Mouse (Mus musculus) Muller cell, postnatal 12 days (primary cell): Measurements from ENCODE around the gene Mrpl20.

Source experiments
- DNase-seq: peaks from one replicate; pipeline ENCODE4 v3.0.0-alpha.2; 2015; ENCODE audit errors: inconsistent ontology term

Mrpl20 gene

GRCm38 (mm10) chr4:155831831-155832230 lies 29.2 kb downstream of the Mrpl20 start:
- DNase-seq = no peak

GRCm38 (mm10) chr4:155832321-155832720 lies 29.6 kb downstream of the Mrpl20 start:
- no peak for DNase-seq

DNA sequence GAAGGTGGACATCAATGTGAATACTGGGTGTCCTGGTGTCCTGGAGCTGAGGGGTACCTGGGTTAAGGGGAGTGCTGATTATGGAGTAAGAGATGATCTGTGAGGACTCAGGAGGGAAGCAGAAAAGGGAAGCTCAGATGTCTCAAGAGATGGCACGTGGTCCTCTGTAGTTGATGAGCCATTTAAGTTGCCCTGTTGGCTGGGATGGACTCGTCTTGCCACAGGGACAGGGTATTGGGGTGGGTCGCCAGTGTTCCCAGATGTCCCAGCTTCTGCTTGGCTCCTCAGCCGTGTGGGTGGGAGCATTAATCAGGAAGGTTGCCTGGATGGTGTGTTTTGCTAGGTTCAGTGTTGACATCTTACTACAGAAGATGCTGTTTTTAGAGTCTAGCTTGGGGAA lies 30.6 kb downstream of the Mrpl20 start:
- no peak for DNase-seq

- peak; percentile 78 for DNase-seq
Measured at GRCm38 (mm10) chr4:155833836-155834235, 31.2 kb downstream of the Mrpl20 start.

- DNase-seq = peak; percentile 96
Measured at GRCm38 (mm10) chr4:155837404-155838010, 34.8 kb downstream of the Mrpl20 start.

DNA sequence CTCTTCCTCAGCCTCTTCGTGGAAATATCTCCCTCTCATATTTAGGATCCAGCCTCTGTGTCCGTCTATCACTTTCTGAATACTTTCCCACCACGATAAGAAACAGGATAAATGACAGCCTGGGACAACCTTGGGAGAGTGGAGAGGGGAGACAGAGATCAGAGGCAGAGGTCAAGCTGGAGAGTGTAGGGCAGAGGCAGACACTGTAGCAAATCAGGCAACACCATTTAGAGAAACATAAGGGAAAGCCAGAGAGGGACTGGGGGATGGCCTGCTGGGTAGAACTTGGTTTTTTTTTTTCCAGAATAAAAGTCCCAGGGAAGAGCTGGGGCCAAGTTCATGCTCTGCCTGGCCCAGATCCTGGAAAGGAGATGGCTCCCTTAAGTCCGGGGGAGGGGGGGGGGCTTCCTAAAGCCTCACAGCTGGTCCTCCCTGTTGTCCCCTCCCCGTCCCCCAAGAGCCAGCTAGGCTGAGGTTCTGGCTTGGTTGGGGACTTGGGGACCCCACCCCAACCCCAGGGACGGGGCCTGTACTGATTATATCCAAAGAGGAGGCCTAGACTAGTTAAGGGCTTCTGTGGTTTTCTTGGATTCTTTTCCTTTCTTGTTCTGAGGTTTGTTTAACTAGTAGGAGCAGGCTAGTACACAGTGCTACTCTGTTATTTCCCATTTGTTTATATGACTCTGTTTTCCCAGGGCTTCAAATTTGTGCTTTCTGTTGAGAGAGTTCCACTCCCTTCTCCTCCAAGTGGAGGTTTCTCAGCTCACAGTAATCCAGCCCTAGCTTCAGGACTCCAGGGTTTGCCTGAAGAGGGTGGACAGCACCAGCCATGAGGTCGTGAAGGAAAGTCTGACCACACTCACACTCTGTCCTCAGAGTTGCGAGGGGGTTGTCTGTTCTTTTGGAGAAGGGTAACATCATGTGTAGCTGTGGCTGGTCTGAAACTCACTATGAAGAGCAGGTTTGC lies 35.8 kb downstream of the Mrpl20 start:
- DNase-seq = peak; percentile 64

DNA sequence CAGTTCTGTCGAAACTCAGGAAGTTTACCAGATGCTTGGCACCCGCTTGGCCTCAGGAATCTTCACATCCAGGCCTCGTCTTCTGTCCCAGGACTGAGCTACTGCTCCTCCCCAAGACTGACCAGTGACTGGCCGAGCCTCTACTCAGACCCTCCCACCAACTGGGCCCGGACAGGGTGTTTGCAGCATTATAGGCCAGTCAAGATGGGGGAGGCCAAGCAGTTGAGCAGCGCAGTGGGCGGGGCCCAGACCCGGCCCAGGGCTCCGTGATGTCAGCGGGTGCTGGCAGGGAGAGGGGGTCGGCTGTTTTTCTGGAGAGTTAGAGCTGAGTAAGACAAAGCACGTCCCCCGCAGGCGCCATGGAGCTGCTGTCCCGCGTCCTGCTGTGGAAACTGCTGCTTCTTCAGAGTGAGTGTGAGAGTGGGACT lies 36.8 kb downstream of the Mrpl20 start, which contains the start of gene Mxra8:
Gene Mxra8, plus strand, starts transcription at position 198 of the 428 bp plus-strand sequence.
- peak; percentile 98 for DNase-seq

GRCm38 (mm10) chr4:155840076-155841002 lies 37.7 kb downstream of the Mrpl20 start:
- peak; percentile 33 for DNase-seq

GRCm38 (mm10) chr4:155841003-155841454 lies 38.4 kb downstream of the Mrpl20 start:
- DNase-seq = peak; percentile 77

DNA sequence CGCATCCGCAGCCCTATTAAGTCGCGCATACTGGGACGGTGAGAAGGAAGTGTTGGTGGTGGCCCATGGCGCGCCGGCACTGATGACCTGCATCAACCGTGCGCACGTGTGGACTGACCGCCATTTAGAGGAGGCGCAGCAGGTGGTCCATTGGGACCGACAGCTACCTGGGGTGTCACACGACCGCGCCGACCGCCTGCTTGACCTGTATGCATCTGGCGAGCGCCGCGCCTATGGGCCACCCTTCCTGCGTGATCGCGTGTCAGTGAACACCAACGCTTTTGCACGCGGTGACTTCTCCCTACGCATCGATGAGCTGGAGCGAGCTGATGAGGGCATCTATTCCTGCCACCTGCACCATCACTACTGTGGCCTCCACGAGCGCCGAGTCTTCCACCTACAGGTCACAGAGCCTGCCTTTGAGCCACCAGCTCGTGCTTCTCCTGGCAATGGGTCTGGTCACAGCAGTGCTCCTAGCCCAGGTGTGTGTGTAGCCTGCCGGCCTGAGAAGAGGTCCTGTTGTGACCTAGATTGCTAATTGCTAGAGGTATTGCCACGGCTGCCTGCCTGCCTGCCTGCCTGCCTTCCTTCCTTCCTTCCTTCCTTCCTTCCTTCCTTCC lies 39.1 kb downstream of the Mrpl20 start:
- no peak for DNase-seq

DNA sequence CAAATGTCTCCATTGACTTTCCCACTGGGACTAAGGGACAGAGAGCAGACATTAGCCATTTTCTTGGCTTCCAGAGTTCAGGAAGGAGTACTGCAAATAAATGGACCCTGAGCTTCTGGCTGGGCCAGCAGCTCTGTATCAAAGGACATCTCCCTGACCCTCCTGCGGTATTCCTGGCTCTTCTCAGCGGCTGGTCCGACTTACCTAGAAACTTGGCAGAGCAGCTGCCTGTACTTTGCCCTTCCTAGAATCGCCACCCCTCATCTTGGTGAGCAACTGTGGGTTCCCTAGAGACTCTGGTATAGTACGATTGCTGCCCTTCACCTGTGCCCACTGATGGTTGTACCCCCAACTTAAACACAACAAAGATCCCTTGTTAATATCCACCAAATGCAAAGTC lies 40.6 kb downstream of the Mrpl20 start:
- no peak for DNase-seq

GRCm38 (mm10) chr4:155846871-155847578 lies 44.3 kb downstream of the Mrpl20 start, which contains the start of gene Dvl1:
Gene Dvl1 (plus strand): TSS chr4:155847402.
- peak; percentile 95 for DNase-seq

- peak; percentile 57 for DNase-seq
Measured at GRCm38 (mm10) chr4:155847591-155848352, 45.1 kb downstream of the Mrpl20 start.

- no peak for DNase-seq
Measured at GRCm38 (mm10) chr4:155848434-155849095, 45.9 kb downstream of the Mrpl20 start.

- DNase-seq = no peak
Measured at GRCm38 (mm10) chr4:155849391-155849790, 46.7 kb downstream of the Mrpl20 start.

DNA sequence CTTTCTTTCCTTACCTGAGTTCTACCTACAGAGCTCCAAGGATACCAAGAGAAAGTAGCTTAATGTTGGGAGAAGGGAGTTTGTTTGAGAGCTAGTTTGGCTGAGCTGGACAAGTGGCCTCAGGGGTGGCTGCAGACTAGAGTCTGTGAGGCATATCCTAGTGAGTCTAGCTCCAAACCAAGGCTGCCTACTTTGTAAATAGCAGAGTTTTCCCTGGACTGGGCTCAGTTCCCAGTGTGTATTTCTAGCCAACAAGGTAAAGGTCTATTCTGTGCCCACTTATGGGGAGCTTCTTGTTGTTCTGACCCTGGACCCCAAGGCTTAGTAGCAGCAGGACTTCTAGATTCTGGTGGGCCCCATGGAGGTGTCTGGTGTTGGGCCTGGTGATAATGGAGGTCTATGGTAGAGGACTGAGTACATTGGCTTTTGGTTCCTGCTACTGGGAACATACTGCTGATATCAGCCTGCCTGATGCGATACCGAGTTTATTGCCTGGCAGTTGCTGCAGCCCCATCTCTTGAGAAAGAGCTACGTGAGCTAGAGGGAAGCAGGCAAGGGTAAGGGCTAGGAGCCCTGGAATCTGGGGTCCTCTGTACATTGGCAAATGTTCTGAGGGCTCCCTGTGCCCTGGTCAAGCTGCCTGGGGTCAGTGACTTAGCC lies 47.2 kb downstream of the Mrpl20 start:
- no peak for DNase-seq

- no peak for DNase-seq
Measured at GRCm38 (mm10) chr4:155851368-155851767, 48.7 kb downstream of the Mrpl20 start.

DNA sequence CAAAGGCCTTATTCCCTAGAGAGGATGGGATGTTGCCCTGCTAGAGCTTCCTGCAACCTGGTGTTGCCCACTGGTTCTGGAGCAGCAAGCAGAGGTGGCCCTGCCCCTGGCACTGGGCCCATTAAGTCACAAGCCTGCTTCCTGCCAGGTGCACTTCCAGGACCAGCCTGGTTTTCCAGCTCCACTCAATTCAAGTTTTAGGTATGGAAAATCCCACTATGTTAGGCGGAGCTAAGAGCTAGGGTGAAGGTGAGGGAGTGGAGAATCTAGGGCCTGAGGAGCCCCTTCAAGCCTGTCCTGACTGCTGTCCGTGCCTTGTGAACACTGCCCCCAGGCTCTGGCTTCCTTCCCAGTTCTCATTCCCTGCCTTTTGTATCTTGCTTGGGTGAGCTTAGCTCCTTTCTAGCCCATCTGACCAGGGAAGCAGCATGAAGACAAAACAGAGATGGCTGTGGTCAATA lies 49.3 kb downstream of the Mrpl20 start:
- peak; percentile 55 for DNase-seq
